Mouse (Mus musculus) urinary bladder, postnatal 14 days (tissue): ENCODE data around the gene Meis2.

Source experiments
- DNase-seq: peaks from one replicate; pipeline ENCODE4 v3.0.0; 2021; ENCODE audit warnings: low spot score

Gene Meis2

GRCm38 (mm10) chr2:116068461-116068860, 2.8 kb upstream of the Meis2 start:
- DNase-seq = no peak

- peak; percentile 19 for DNase-seq
Observed at GRCm38 (mm10) chr2:116067711-116068110, 2.1 kb upstream of the Meis2 start.

- DNase-seq = peak; percentile 91
Observed at GRCm38 (mm10) chr2:116067065-116067497, 1.4 kb upstream of the Meis2 start.

- no peak for DNase-seq
Observed at GRCm38 (mm10) chr2:116066057-116066941, 660 bp upstream of the Meis2 start.

GRCm38 (mm10) chr2:116065057-116065456, 582 bp downstream of the Meis2 start:
- peak; percentile 31 for DNase-seq

- no peak for DNase-seq
Observed at GRCm38 (mm10) chr2:116064521-116064920, 1.1 kb downstream of the Meis2 start.

GRCm38 (mm10) chr2:116063819-116064293, 1.8 kb downstream of the Meis2 start:
- peak; percentile 20 for DNase-seq

GRCm38 (mm10) chr2:116062761-116063441, 2.7 kb downstream of the Meis2 start:
- DNase-seq = no peak

GRCm38 (mm10) chr2:116062251-116062651, 3.4 kb downstream of the Meis2 start:
- peak; percentile 23 for DNase-seq

GRCm38 (mm10) chr2:116061401-116062021, 4.1 kb downstream of the Meis2 start:
- peak; percentile 26 for DNase-seq

- DNase-seq = no peak
Observed at GRCm38 (mm10) chr2:116060701-116061400, 4.8 kb downstream of the Meis2 start.

GRCm38 (mm10) chr2:116060210-116060609, 5.4 kb downstream of the Meis2 start:
- DNase-seq = no peak

- DNase-seq = no peak
Observed at GRCm38 (mm10) chr2:116059661-116060060, 6.0 kb downstream of the Meis2 start.

GRCm38 (mm10) chr2:116059066-116059465, 6.6 kb downstream of the Meis2 start:
- DNase-seq = no peak

GRCm38 (mm10) chr2:116058511-116058910, 7.1 kb downstream of the Meis2 start:
- no peak for DNase-seq

- no peak for DNase-seq
Observed at GRCm38 (mm10) chr2:116056826-116057225, 8.8 kb downstream of the Meis2 start.

GRCm38 (mm10) chr2:116055686-116056620, 9.7 kb downstream of the Meis2 start:
- no peak for DNase-seq

- no peak for DNase-seq
Observed at GRCm38 (mm10) chr2:116053931-116054330, 11.7 kb downstream of the Meis2 start.

- DNase-seq = no peak
Observed at GRCm38 (mm10) chr2:116052688-116053421, 12.8 kb downstream of the Meis2 start.
